Mouse (Mus musculus) CH12.LX (cell line): ENCODE data around the gene Mplkip. TPM values are rescaled to one million over a fixed set of nuclear protein-coding genes. Genes with fewer than 3 reads are reported as not detected.

Experiments used
- DNase-seq: peaks from one replicate; pipeline ENCODE4 v3.0.0-alpha.2; 2013; ENCODE audit errors: extremely low read depth
- H3K27ac ChIP-seq: 2 replicates; pipeline ENCODE4 v1.5.1; 2012; ENCODE audit warnings: low read depth, mild to moderate bottlenecking, control low read depth, moderate library complexity; ENCODE audit not compliant: insufficient read depth
- H3K27me3 ChIP-seq: replicated peaks from 2 replicates; pipeline ENCODE3; 2012; ENCODE audit warnings: inconsistent platforms
- H3K36me3 ChIP-seq, 2 experiments: replicated peaks in 1 of 2; 2 replicates each; pipeline versions ENCODE3 to v1.6.1; 2012; ENCODE audit warnings: inconsistent platforms in 1 of 2, low read length in 1 of 2, mild to moderate bottlenecking in 1 of 2, mixed read lengths in 1 of 2, moderate library complexity in 1 of 2; ENCODE audit not compliant: control insufficient read depth in 1 of 2, insufficient read depth in 1 of 2
- H3K4me1 ChIP-seq, 2 experiments: 2 replicates each; pipeline ENCODE4 v1.6.1; 2012; ENCODE audit warnings: inconsistent platforms in 1 of 2, moderate library complexity in 1 of 2; ENCODE audit not compliant: insufficient read depth in 2 of 2, control insufficient read depth in 1 of 2
- H3K4me2 ChIP-seq: 2 replicates; pipeline ENCODE4 v1.6.1; 2012; ENCODE audit warnings: low read depth, mild to moderate bottlenecking, control low read depth; ENCODE audit not compliant: poor library complexity, insufficient read depth, severe bottlenecking
- H3K4me3 ChIP-seq, 3 experiments: fragments of 150-350 bp in 1 of 3; sonication (generic) in 1 of 3; replicated peaks in 1 of 3; 2 replicates each; pipeline versions ENCODE3 to v1.5.1; 2011 to 2012; ENCODE audit warnings: low read depth in 2 of 3, low read length in 2 of 3, mild to moderate bottlenecking in 2 of 3, moderate library complexity in 2 of 3, control low read depth in 1 of 3, improper control_type of control experiment in 1 of 3, inconsistent platforms in 1 of 3, mixed read lengths in 1 of 3; ENCODE audit not compliant: poor library complexity in 1 of 3
- H3K79me2 ChIP-seq: replicated peaks from 2 replicates; pipeline ENCODE4 v1.6.1; 2012; ENCODE audit warnings: mild to moderate bottlenecking, moderate library complexity; ENCODE audit not compliant: control insufficient read depth, poor library complexity, insufficient read depth, severe bottlenecking; ENCODE audit errors: extremely low read depth
- H3K9ac ChIP-seq: 2 replicates; pipeline ENCODE4 v1.6.1; 2012; ENCODE audit warnings: low read depth, mild to moderate bottlenecking, control low read depth, moderate library complexity; ENCODE audit not compliant: insufficient read depth
- H3K9me3 ChIP-seq: replicated peaks from 2 replicates; pipeline ENCODE3; 2012; ENCODE audit warnings: low read length, inconsistent platforms, mixed read lengths
- BHLHE40 ChIP-seq: IDR thresholded peaks from 2 replicates; pipeline ENCODE4 v1.6.1; 2011; ENCODE audit warnings: mild to moderate bottlenecking, low read depth, low read length, improper control_type of control experiment
- CHD2 ChIP-seq: IDR thresholded peaks from 2 replicates; pipeline ENCODE4 v1.6.1; 2011; ENCODE audit warnings: low read length, improper control_type of control experiment
- CTCF ChIP-seq, 2 experiments: IDR thresholded peaks in 1 of 2; conservative IDR thresholded peaks in 1 of 2; 2 replicates each; pipeline ENCODE4 v1.5.1; 2011 to 2012; ENCODE audit warnings: low read depth in 2 of 2, low read length in 2 of 2, improper control_type of control experiment in 1 of 2, inconsistent platforms in 1 of 2, mild to moderate bottlenecking in 1 of 2, moderate library complexity in 1 of 2
- ETS1 ChIP-seq: conservative IDR thresholded peaks from 2 replicates; pipeline ENCODE4 v1.6.1; 2012; ENCODE audit warnings: low read depth, mild to moderate bottlenecking, inconsistent platforms, low read length, improper control_type of control experiment, moderate library complexity
- IRF4 ChIP-seq: IDR thresholded peaks from 2 replicates; pipeline ENCODE4 v1.6.1; 2014; ENCODE audit warnings: low read depth, mild to moderate bottlenecking, inconsistent platforms, low read length, improper control_type of control experiment
- KAT2A ChIP-seq: IDR thresholded peaks from 2 replicates; pipeline ENCODE4 v1.6.1; 2012; ENCODE audit warnings: low read length, improper control_type of control experiment, inconsistent platforms; ENCODE audit not compliant: insufficient replicate concordance
- MAFK ChIP-seq: IDR thresholded peaks from 2 replicates; pipeline ENCODE4 v1.6.1; 2011; ENCODE audit warnings: low read length, improper control_type of control experiment; ENCODE audit not compliant: insufficient replicate concordance
- MAX ChIP-seq: IDR thresholded peaks from 2 replicates; pipeline ENCODE4 v1.6.1; 2011; ENCODE audit warnings: low read length, improper control_type of control experiment
- MAZ ChIP-seq: IDR thresholded peaks from 2 replicates; pipeline ENCODE4 v1.6.1; 2012; ENCODE audit warnings: low read depth, mild to moderate bottlenecking, inconsistent platforms, low read length, improper control_type of control experiment, moderate library complexity
- MEF2A ChIP-seq: IDR thresholded peaks from 2 replicates; pipeline ENCODE4 v1.6.1; 2014; ENCODE audit warnings: low read depth, mild to moderate bottlenecking, inconsistent platforms, low read length, improper control_type of control experiment, borderline replicate concordance
- MXI1 ChIP-seq: IDR thresholded peaks from 2 replicates; pipeline ENCODE4 v1.6.1; 2011; ENCODE audit warnings: mild to moderate bottlenecking, low read depth, low read length, improper control_type of control experiment
- MYC ChIP-seq: IDR thresholded peaks from 2 replicates; pipeline ENCODE4 v1.6.1; 2011; ENCODE audit warnings: low read depth, mild to moderate bottlenecking, improper control_type of control experiment, low read length
- PAX5 ChIP-seq: IDR thresholded peaks from 2 replicates; pipeline ENCODE4 v1.6.1; 2012; ENCODE audit warnings: low read length, inconsistent platforms, mixed read lengths
- POLR2A ChIP-seq: IDR thresholded peaks from 2 replicates; pipeline ENCODE4 v1.6.1; 2011; ENCODE audit warnings: low read depth, mild to moderate bottlenecking, improper control_type of control experiment, low read length
- POLR2AphosphoS2 ChIP-seq: IDR thresholded peaks from 2 replicates; pipeline ENCODE4 v1.6.1; 2011; ENCODE audit warnings: low read depth, low read length, improper control_type of control experiment
- RCOR1 ChIP-seq: conservative IDR thresholded peaks from 2 replicates; pipeline ENCODE4 v1.6.1; 2012; ENCODE audit warnings: low read depth, mild to moderate bottlenecking, inconsistent platforms, low read length, improper control_type of control experiment
- SIN3A ChIP-seq: IDR thresholded peaks from 2 replicates; pipeline ENCODE4 v1.6.1; 2012; ENCODE audit warnings: low read length, improper control_type of control experiment, inconsistent platforms
- SMC3 ChIP-seq: IDR thresholded peaks from 2 replicates; pipeline ENCODE4 v1.6.1; 2011; ENCODE audit warnings: low read depth, low read length, improper control_type of control experiment
- TBP ChIP-seq: conservative IDR thresholded peaks from 2 replicates; pipeline ENCODE4 v1.6.1; 2011; ENCODE audit warnings: low read depth, low read length, improper control_type of control experiment
- USF2 ChIP-seq: conservative IDR thresholded peaks from 2 replicates; pipeline ENCODE4 v1.6.1; 2011; ENCODE audit warnings: low read depth, low read length, improper control_type of control experiment
- ZC3H11A ChIP-seq: IDR thresholded peaks from 2 replicates; pipeline ENCODE4 v1.6.1; 2012; ENCODE audit warnings: low read depth, mild to moderate bottlenecking, inconsistent platforms, low read length, improper control_type of control experiment
- ZKSCAN1 ChIP-seq: IDR thresholded peaks from 2 replicates; pipeline ENCODE4 v1.6.1; 2012; ENCODE audit warnings: low read depth, inconsistent platforms, low read length, improper control_type of control experiment, borderline replicate concordance
- ZNF384 ChIP-seq: IDR thresholded peaks from 2 replicates; pipeline ENCODE4 v1.6.1; 2012; ENCODE audit warnings: low read depth, low read length, improper control_type of control experiment, inconsistent platforms
- dilution Hi-C: fragments of 300-500 bp; cut with MboI; formaldehyde crosslinking; loops from 2 replicates; pipeline ENCODE4 v1.14.3; 2020; ENCODE audit warnings: low sequenced_read_pairs; ENCODE audit not compliant: extremely low pct_unique_long_range_greater_than_20kb, extremely low pct_ligation_motif_present
- in situ Hi-C: fragments of 300-500 bp; cut with MboI; formaldehyde crosslinking; loops from 3 replicates; pipeline ENCODE4 v1.14.3; 2019; ENCODE audit warnings: low sequenced_read_pairs, low pct_ligation_motif_present, low pct_unique_long_range_greater_than_20kb, mixed read lengths
- polyA plus RNA-seq: library from polyadenylated mRNA; unstranded; fragments of >175 nt; gene quantifications from 2 replicates; pipeline ENCODE4 v1.2.1, GENCODE M21; 2012; ENCODE audit warnings: low read depth; ENCODE audit not compliant: insufficient read length
- total RNA-seq, 2 experiments: library from RNA; depleted of rRNA; stranded (reverse); fragments of 300-350 nt in 1 of 2; fragments of >200 nt in 1 of 2; gene quantifications; 2 replicates each; pipeline ENCODE4 v1.2.3; 2012 to 2014

Mplkip gene
- total and polyA plus RNA-seq, 3 experiments, result 12.5 to 33.4 (median 30.0) TPM

GRCm38 (mm10) chr13:17693816-17694215, 1.2 kb upstream of the Mplkip start:
- Histone ChIP-seq H3K4me3 (peak overlapping the region in 2 of 3 experiments; percentile 56 to 75), H3K27ac (no peak overlapping the region), H3K9me3 (no peaks in the 10 kb centered on the region), H3K4me1 (peaks cover 0 to 11% of the 10 kb centered on the region in 2 experiments; a peak in 2 of 4 replicates), H3K9ac (peak overlapping the region; percentile 88; the same call in 1 of the 2 replicates), H3K4me2 (0 out of 2 replicates have a peak overlapping the region, but pooled peaks have one; percentile 15), H3K36me3 (peaks cover 0 to 3% of the 10 kb centered on the region in 2 experiments), H3K79me2 (peaks cover 19% of the 10 kb centered on the region), H3K27me3 (no peaks in the 10 kb centered on the region)
- TF ChIP-seq MAZ (no peak), MXI1 (no peak)
- dilution Hi-C loops, result no loop called here
- peak; percentile 4 for DNase-seq
- in situ Hi-C loops, result no loop called here

GRCm38 (mm10) chr13:17694414-17694813, 578 bp upstream of the Mplkip start:
- dilution Hi-C loops, result no loop called here
- peak overlapping the region; percentile 56 to 87 (median 75) for H3K4me3 ChIP-seq
- DNase-seq, result peak; percentile 33

GRCm38 (mm10) chr13:17695898-17696580, 1.0 kb downstream of the Mplkip start:
- Histone ChIP-seq H3K27me3 (no peaks in the 10 kb centered on the region), H3K79me2 (peaks cover 22% of the 10 kb centered on the region), H3K4me1 (peaks cover 0 to 14% of the 10 kb centered on the region in 2 experiments; a peak in 2 of 4 replicates), H3K4me2 (peak overlapping the region; percentile 57; the same call in 1 of the 2 replicates), H3K4me3 (peak overlapping the region; percentile 79 to 88 (median 88)), H3K9ac (peak overlapping the region; percentile 97), H3K9me3 (no peaks in the 10 kb centered on the region), H3K36me3 (peaks cover 0 to 9% of the 10 kb centered on the region in 2 experiments), H3K27ac (0 out of 2 replicates have a peak overlapping the region, but pooled peaks have one; percentile 50)
- dilution Hi-C loops, result no loop called here
- in situ Hi-C loops, result no loop called here
- peak; percentile 22 for DNase-seq
- 0 out of 2 replicates have a peak, but pooled peaks have one; percentile 40 for TF ChIP-seq SIN3A
- TF ChIP-seq CTCF (conservative IDR thresholded peaks at IDR 0.05 in 1 of 2, IDR thresholded peaks at IDR 0.05 in 1 of 2; ENCODE audit: low read depth in 2 of 2, low read length in 2 of 2), result no peak
- no peak for TF ChIP-seq TBP
- no peak for TF ChIP-seq BHLHE40
- TF ChIP-seq ETS1, result no peak
- TF ChIP-seq ZNF384, result no peak
- no peak for TF ChIP-seq IRF4

More at GRCm38 (mm10) chr13:17694414-17694813, 578 bp upstream of the Mplkip start:
- Histone ChIP-seq H3K79me2 (peaks cover 20% of the 10 kb centered on the region), H3K27me3 (no peaks in the 10 kb centered on the region), H3K9me3 (no peaks in the 10 kb centered on the region), H3K4me2 (peak overlapping the region; percentile 60; the same call in 1 of the 2 replicates), H3K27ac (peak overlapping the region; percentile 21; the same call in 1 of the 2 replicates), H3K4me1 (peaks cover 0 to 13% of the 10 kb centered on the region in 2 experiments; a peak in 2 of 4 replicates), H3K36me3 (peaks cover 0 to 5% of the 10 kb centered on the region in 2 experiments), H3K9ac (peak overlapping the region; percentile 88)
- in situ Hi-C loops, result no loop called here
- TF ChIP-seq SMC3, result no peak
- no peak for TF ChIP-seq MAX
- no peak for TF ChIP-seq ZKSCAN1
- TF ChIP-seq MEF2A, result no peak
- no peak for TF ChIP-seq PAX5
- no peak for TF ChIP-seq POLR2AphosphoS2
- no peak for TF ChIP-seq CHD2
- no peak for TF ChIP-seq MAFK
- no peak for TF ChIP-seq USF2
- no peak for TF ChIP-seq MYC
- TF ChIP-seq ZC3H11A, result no peak
- TF ChIP-seq ETS1, result no peak
- TF ChIP-seq RCOR1, result no peak
- no peak for TF ChIP-seq POLR2A
- TF ChIP-seq KAT2A, result no peak
- TF ChIP-seq, all 38 proteins: peak for 0
